Mouse (Mus musculus): ENCODE measurements around the gene Emc9.

The Emc9 gene

DNA sequence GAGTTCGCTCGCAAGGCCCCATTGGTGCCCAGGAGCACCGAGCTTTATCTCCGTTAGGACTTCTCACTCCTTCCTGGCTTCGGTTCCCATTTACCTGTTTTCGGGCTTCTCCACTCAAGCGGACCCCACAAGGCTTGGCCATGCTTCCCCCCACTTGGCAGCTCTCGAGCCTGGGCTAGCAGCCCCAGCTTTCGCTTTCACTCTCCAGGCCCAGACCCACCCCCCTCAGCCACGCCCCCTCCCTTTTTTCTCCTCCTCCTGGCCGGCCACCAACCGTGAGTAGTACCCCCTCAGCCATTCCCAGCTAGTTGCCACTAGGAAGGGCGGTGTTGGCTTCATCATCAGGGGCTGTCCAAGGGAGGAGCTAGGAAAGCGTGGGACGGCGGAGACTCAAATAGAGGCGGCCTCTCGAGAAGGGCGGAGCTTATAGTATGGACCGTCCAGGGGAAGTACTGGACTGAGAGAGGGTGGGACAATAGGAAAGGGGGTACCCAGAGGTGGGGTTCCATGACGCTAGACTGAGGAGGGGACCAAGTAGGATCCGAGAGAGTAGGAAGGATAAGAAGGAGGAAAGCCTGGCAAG is 5.7 kb upstream of the Emc9 start, which contains the start of gene Psme2:
Psme2 (minus strand) TSS at position 366 of the 583 bp plus-strand sequence.
- DNase-seq (ENCODE audit: low read depth, low spot score) = peak; percentile 95

DNA sequence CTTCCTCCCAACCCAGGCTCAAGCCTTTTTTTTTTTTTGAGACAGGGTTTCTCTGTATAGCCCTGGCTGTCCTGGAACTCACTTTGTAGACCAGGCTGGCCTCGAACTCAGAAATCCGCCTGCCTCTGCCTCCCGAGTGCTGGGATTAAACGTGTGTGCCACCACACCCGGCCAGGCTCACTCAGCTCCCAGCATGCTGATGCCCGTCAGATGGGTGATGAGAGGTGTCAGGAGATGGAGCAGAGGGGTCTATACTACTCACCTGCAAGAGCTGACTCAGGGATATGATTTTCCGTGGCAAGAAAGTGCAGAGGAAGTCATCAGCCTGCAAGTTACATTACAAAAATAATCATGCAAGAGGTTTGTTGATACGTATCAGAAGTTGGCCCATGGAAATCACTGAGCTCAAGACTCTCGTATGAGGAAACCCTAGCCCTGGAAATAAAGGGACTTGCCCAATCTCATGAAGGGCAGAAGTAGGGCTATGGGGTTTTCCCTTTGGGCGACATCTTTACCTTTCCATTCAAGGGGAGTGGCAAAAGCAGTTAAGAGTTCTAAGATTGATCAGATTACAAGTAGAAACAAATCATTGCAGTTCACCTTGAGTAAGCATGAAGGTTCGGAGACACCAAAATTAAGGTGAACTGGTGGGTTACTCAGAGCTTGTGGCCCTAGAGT is 4.8 kb upstream of the Emc9 start:
- peak; percentile 75 for DNase-seq (ENCODE audit: low read depth, low spot score)

DNA sequence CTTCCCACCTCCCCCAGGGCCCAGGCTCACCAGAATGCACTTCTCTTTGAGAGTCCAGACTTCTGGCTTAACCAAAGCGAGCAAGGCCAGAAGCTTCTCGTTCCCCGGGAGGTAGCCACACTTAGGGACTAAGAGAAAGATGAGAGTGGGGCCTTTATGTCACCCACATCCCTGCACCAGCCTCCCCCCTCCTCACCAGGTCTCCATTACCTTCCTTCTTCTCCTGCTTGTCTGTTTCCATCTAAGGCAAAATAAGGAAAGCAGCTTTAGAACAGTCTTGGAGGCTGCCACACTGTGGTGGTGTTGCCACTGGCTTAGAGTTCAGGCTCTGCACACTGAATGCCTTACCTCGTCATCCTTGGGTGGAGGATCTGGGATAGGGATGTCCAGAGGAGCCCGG is 4.2 kb upstream of the Emc9 start:
- DNase-seq (ENCODE audit: low read depth, low spot score) = no peak

DNA sequence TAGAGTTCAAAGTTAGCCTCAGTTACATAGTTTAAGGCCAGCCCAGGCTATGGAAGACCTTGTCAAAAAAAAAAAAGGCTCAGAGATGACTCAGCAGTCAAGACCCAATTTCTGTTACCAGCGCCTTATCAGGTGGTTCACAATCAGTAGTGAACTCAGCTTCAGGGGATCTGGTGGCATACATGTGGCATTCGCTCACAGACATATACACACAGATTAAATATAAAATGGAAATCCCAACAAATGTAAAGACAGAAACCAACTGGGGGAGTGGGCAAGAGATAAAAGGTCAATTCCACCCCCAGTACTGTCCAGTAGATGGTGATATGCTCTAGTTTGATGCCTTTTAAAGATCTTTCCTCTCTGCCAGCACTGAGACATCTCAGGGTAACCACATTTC is 1.0 kb upstream of the Emc9 start:
- peak; percentile 33 for DNase-seq (ENCODE audit: low read depth, low spot score)

- no peak for DNase-seq (ENCODE audit: low read depth, low spot score)
Measured at GRCm38 (mm10) chr14:55585566-55585960, 461 bp upstream of the Emc9 start.

DNA sequence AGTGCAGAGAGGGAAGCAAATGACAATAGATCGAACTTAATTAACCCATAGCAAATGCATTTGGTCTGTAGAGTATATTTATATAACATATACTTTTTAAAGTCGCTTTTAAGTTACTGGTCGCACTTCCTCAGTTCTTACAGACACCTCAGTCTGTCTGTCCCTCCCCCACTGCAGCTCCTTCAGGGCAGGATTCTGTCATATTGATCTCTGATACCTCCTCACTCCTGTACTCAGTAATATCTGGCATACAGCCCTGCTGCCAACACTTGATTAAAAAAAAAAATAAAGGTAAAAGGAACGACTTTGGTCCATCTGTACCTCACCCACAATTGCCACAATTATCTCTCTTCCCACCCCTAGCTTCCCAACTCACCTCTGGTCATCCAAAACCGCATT is 800 bp downstream of the Emc9 start:
- DNase-seq (ENCODE audit: low read depth, low spot score) = peak; percentile 35

- DNase-seq (ENCODE audit: low read depth, low spot score) = peak; percentile 47
Measured at GRCm38 (mm10) chr14:55581981-55582681, 3.0 kb downstream of the Emc9 start.

- DNase-seq (ENCODE audit: low read depth, low spot score) = no peak
Measured at GRCm38 (mm10) chr14:55580731-55581130, 4.4 kb downstream of the Emc9 start.

- DNase-seq (ENCODE audit: low read depth, low spot score) = no peak
Measured at GRCm38 (mm10) chr14:55579511-55580496, 5.3 kb downstream of the Emc9 start.

GRCm38 (mm10) chr14:55578668-55579269 is 6.3 kb downstream of the Emc9 start:
- DNase-seq (ENCODE audit: low read depth, low spot score) = peak; percentile 82

- peak; percentile 92 for DNase-seq (ENCODE audit: low read depth, low spot score)
Measured at GRCm38 (mm10) chr14:55577871-55578667, 7.0 kb downstream of the Emc9 start, which contains the start of gene Psme1. Gene Psme1, plus strand, starts transcription at chr14:55578123.

- DNase-seq (ENCODE audit: low read depth, low spot score) = no peak
Measured at GRCm38 (mm10) chr14:55576376-55576775, 8.7 kb downstream of the Emc9 start.

- no peak for DNase-seq (ENCODE audit: low read depth, low spot score)
Measured at GRCm38 (mm10) chr14:55575711-55576110, 9.4 kb downstream of the Emc9 start.

DNA sequence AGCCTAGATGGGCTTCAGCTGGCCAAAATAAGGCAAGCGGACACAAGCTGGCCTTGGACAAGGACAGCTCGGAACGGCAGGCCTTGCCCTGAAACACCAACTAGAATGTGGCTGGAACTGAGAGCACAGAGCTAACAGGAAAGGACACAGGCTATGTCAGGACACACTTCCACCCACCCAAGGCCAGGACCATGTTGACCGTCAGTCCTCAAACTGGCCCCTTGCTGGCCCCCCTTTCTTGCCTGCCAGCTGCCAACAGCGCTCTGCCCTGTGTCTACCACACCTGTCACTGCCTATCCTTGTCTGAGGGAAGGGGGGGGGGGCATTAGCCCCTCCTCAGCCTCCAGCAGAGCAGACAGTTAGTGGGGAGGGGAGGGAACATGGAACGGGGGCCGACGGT is 9.8 kb downstream of the Emc9 start, which contains the start of gene Fitm1:
Fitm1 (plus strand) TSS at position 316 of the 400 bp plus-strand sequence.
- no peak for DNase-seq (ENCODE audit: low read depth, low spot score)

GRCm38 (mm10) chr14:55571760-55572159 is 13.3 kb downstream of the Emc9 start:
- no peak for DNase-seq (ENCODE audit: low read depth, low spot score)

DNA sequence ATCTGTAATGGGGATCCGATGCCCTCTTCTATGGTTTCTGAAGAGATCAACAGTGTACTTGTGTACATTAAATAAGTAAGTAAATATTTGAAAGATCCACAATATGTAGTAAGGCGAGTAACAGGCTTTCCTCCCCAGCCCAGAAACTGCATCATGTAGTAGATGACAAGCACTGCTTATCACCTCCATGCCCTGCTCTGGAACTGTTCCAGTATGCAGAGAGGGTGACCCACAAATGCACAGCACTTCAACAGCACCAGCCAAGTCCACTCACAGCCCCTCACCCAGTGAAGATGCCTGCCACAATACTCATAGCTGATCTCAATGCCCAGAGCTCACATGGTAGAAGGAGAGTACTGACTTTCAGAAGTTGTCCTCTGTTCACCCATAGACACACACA is 14.5 kb downstream of the Emc9 start:
- DNase-seq (ENCODE audit: low read depth, low spot score) = no peak

DNA sequence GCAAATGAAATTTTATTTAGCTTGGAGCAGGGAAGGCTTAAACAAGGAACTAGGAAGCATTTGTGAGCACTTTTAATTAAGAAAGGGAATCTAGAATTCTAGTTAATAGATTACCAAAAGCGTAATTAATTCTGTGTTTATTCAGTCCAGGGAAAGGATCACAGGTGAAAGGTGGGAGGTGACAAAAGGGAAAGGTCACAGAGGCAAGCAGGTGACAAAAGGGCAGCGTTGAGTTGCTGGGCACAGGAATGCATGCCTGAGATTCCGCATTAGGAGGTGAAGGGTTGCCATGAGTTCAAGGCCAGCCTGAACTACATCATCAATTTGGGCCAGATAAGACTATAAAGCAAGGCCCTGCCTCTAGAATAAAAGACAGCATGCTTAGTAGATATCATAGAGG is 17.6 kb downstream of the Emc9 start:
- no peak for DNase-seq (ENCODE audit: low read depth, low spot score)

DNA sequence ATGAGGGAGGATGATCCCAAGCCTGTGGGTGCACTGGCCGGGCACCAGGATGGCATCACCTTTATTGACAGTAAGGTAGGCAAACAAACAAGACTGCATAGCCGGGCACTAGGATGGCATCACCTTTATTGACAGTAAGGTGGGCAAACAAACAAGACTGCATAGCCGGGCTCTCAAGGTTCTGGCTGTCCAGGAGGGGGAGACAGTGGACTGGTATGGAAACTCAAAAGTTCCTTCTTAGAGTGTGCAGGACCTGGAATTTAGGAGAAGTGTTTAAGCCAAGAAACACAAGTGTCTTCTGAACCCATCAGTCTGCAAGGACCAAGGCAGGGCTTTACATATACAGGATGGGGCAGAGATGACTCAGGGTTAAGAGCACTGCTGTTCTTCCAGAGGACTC is 19.4 kb downstream of the Emc9 start:
- no peak for DNase-seq (ENCODE audit: low read depth, low spot score)

GRCm38 (mm10) chr14:55563249-55563648 is 21.9 kb downstream of the Emc9 start:
- DNase-seq (ENCODE audit: low read depth, low spot score) = no peak

GRCm38 (mm10) chr14:55561860-55562259 is 23.2 kb downstream of the Emc9 start:
- no peak for DNase-seq (ENCODE audit: low read depth, low spot score)

Data from A20 (cell line).